Mouse (Mus musculus) limb, embryonic 12.5 days (tissue): ENCODE results near the gene BC035947. TPM values are rescaled to one million over a fixed set of nuclear protein-coding genes. Genes with fewer than 3 reads are reported as not detected.
"Not testable (repeated sequence)": the region's sequence is repeated elsewhere in the genome, so short reads cannot be mapped to it uniquely, and the experiment has no call there.

Source experiments
- ATAC-seq: fragments of 200-750 bp; cut with Nextera tagmentation; 2 replicates; pipeline ENCODE4 v1.8.0; 2017; ENCODE audit warnings: low read depth, moderate TSS enrichment; ENCODE audit not compliant: insufficient number of reproducible peaks, insufficient read depth, low FRiP score, low TSS enrichment
- H3K27ac ChIP-seq: fragments of 300-500 bp; sonication (generic); 2 replicates; pipeline ENCODE4 v1.5.1; 2016; ENCODE audit warnings: mild to moderate bottlenecking, moderate library complexity
- H3K27me3 ChIP-seq: fragments of 300-500 bp; sonication (generic); 2 replicates; pipeline ENCODE4 v1.6.1; 2016; ENCODE audit warnings: mild to moderate bottlenecking, moderate library complexity
- H3K36me3 ChIP-seq: fragments of 300-500 bp; sonication (generic); 2 replicates; pipeline ENCODE4 v1.6.1; 2016; ENCODE audit warnings: mild to moderate bottlenecking, moderate library complexity
- H3K4me1 ChIP-seq: fragments of 300-500 bp; sonication (generic); replicated peaks from 2 replicates; pipeline ENCODE4 v1.6.1; 2016
- H3K4me2 ChIP-seq: fragments of 300-500 bp; sonication (generic); 2 replicates; pipeline ENCODE4 v1.6.1; 2016; ENCODE audit warnings: mild to moderate bottlenecking, moderate library complexity
- H3K4me3 ChIP-seq: fragments of 300-500 bp; sonication (generic); replicated peaks from 2 replicates; pipeline ENCODE4 v1.5.1; 2016; ENCODE audit warnings: mild to moderate bottlenecking
- H3K9ac ChIP-seq: fragments of 300-500 bp; sonication (generic); replicated peaks from 2 replicates; pipeline ENCODE4 v1.6.1; 2016; ENCODE audit warnings: mild to moderate bottlenecking, moderate library complexity
- H3K9me3 ChIP-seq: fragments of 300-500 bp; sonication (generic); 2 replicates; pipeline ENCODE4 v1.6.1; 2016; ENCODE audit warnings: mild to moderate bottlenecking, moderate library complexity
- WGBS: fragments of 180-500 bp; shearing (Covaris S2); methylation state at CpG from one replicate; pipeline ENCODE4 v1.1.7; 2016; 5-methylcytosine and 5-hydroxymethylcytosine counted together
- polyA plus RNA-seq: library from polyadenylated mRNA; unstranded; fragments of >200 nt; fragmentation: Nextera tagmentation; extraction: Ambion mirVana; gene quantifications from 2 replicates; pipeline ENCODE4 v1.2.1, GENCODE M21; 2016

The BC035947 gene
- 0.42 and 0.43 TPM in 2 replicates for polyA plus RNA-seq

DNA sequence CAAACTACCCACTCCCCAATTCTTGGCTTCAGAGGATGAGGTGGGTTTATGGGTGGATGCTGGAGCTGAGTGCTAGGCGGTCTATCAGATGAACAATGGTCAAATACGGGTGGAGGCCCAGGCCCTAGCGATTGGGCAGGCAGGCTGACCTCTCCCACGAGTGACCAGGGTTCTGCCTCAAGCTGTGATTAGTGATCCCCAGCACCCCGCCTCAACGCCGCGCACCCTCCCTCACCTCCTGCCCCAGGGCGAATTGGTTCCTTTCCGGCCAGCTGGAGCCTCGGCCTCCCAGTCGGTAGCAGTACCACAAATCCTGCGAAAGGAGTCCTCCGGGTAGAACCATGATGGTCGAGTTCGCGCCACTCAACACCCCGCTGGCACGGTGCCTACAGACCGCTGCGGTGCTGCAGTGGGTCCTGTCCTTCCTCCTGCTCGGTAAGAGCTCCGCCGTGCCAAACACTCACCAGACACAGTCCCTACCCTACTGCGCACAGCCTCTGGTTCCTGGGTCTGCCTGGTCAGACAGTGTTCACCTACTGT lies at the start of gene BC035947:
BC035947 (minus strand) TSS at position 538 of the 540 bp plus-strand sequence.
- Histone ChIP-seq H3K27me3 (peaks cover 11% of the 10 kb centered on the region), H3K27ac (no peak within 1 kb of the TSS), H3K36me3 (no peaks in the 10 kb centered on the region), H3K4me1 (no peaks in the 10 kb centered on the region; the same call in 1 of the 2 replicates), H3K9me3 (no peaks in the 10 kb centered on the region), H3K9ac (peak within 1 kb of the TSS; percentile 44), H3K4me3 (peak within 1 kb of the TSS; percentile 34), H3K4me2 (peak within 1 kb of the TSS; percentile 62)
- ATAC-seq, result peak; percentile 37; the same call in 1 of the 2 replicates
- 3% methylated on average over 25 of the region's 25 CpGs for WGBS

DNA sequence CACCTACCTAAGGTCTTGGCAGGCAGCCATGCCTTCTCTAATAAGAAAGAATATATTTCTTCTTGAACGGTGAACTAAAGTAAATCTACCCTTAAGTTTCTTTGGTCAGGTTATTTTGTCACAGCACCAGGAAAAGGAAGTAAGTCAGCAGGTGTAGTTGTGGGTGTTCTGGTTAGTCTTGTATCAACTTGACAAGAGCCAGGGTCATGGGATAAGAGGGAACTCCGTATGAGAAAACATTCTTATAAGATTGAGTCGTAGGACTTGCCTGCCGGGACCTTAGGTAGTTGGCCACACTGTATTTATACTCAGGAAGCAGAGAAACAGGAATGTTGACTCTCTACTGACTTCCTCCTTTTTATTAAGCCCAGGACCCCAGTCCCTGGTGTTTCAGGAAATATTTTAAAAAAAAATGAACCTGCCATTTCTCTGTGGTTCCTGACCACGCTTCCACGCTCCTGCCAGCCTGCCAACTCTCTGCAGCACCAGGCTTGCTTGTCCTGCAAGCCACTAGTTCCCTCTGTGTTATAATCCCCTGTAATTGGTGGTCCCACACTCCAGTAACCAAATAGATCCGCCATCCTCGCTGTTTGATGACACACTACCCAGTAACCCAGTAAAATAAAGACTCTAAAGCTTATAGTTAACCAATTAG lies 42.2 kb upstream of the BC035947 start:
- no peak overlapping the region for H3K4me2 ChIP-seq
- no peak overlapping the region for H3K27ac ChIP-seq
- no peaks in the 10 kb centered on the region for H3K4me1 ChIP-seq
- no peak overlapping the region for H3K9ac ChIP-seq
- no peak overlapping the region for H3K4me3 ChIP-seq
- WGBS, result 64% methylated on average over 8 of the region's 8 CpGs
- no peaks in the 10 kb centered on the region for H3K27me3 ChIP-seq
- no peak for ATAC-seq
- peaks cover 9% of the 10 kb centered on the region; the same call in 1 of the 2 replicates for H3K9me3 ChIP-seq
- no peaks in the 10 kb centered on the region for H3K36me3 ChIP-seq

DNA sequence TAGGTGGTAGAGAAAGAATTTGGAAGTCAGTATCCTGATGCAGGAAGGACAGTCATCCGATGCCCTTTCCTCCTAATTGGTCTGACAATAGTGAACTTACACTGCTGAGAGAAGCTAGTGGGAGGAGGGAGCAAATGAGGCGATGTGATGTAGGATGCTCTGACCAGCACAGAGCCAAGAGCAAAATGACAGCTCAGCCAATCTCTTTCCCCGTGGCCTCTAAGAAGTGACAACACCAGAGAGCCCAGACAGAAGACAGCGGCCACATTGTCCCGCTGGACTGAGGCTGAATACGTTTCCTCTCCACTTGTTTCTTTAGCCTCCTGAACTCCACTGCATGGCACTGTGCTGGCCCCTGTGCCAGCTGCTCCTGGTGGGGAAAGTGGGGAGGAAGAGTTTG lies 37.0 kb upstream of the BC035947 start:
- Histone ChIP-seq H3K9ac (no peak overlapping the region), H3K4me3 (no peak overlapping the region), H3K4me1 (no peaks in the 10 kb centered on the region), H3K4me2 (no peak overlapping the region), H3K27ac (no peak overlapping the region), H3K36me3 (no peaks in the 10 kb centered on the region), H3K27me3 (no peaks in the 10 kb centered on the region), H3K9me3 (no peaks in the 10 kb centered on the region; the same call in 1 of the 2 replicates)
- no peak for ATAC-seq
- 66% methylated on average over 6 of the region's 6 CpGs for whole genome bisulfite sequencing

DNA sequence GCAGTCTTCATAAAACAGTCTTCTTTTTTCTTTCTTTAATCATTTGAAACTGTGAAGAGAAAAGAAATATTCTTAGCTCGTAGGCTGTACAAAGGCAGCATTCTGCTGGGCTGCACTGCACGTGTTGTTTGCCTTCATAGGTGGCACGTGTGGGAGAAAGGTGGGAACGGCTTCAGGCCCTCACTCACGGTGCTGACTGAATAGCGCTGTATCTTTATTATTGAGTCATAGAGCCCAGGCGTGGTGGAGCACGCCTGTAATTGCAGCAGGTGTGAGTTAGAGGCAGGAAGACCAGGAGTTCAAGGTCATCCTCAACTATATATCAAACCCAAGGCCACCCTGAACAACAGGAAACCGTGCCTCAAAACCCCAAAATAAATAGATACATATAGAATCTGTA lies 34.3 kb upstream of the BC035947 start:
- no peak overlapping the region for H3K9ac ChIP-seq
- H3K4me2 ChIP-seq, result no peak overlapping the region
- 71% methylated on average over 9 of the region's 9 CpGs for WGBS
- no peaks in the 10 kb centered on the region; the same call in 1 of the 2 replicates for H3K9me3 ChIP-seq
- H3K4me3 ChIP-seq, result no peak overlapping the region
- no peak for ATAC-seq
- no peak overlapping the region for H3K27ac ChIP-seq
- no peaks in the 10 kb centered on the region for H3K4me1 ChIP-seq
- H3K27me3 ChIP-seq, result no peaks in the 10 kb centered on the region
- no peaks in the 10 kb centered on the region for H3K36me3 ChIP-seq

DNA sequence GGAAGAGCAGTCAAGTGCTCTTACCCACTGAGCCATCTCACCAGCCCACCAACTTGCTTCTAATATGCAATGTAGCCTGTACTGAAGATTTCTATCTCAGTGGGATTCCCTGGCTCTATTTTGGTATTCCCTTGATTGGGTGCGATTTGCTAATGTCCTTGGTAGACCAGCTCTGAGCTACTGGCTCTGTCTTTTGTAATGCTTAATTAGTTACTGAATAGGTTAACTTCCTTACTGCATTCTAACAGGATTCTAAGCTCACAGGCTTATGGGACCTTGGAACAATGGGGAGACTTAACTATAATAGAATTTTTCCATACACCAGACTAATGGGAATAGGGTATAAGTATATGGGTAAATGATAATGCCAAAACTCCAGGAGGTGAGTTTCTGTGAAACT lies 31.7 kb upstream of the BC035947 start:
- H3K9ac ChIP-seq, H3K27ac ChIP-seq, H3K4me2 ChIP-seq, ATAC-seq, H3K9me3 ChIP-seq, H3K36me3 ChIP-seq, H3K27me3 ChIP-seq, H3K4me3 ChIP-seq: not testable (repeated sequence)
- WGBS, result 89% methylated on average over 1 of the region's 1 CpGs
- H3K4me1 ChIP-seq, result peaks cover 17% of the 10 kb centered on the region

DNA sequence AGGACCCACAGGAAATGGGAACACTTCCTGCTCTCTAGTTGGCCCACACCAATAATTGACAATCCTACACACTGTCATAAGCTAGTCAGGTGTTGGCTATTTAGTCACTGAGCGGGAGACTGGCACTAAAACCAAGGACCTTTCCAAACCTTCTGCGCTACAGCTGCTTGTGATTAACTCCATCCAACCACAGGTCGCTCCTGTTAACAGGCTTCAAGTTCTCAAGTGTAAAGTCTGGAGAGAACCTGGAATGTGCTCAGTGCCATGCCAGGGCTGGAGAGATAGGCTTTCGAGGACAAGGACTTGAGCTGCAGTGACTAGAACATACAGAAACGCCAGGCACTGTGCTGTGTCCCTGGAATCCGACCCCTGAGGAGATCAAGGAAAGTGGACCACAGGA lies 27.2 kb upstream of the BC035947 start:
- H3K36me3 ChIP-seq, result no peaks in the 10 kb centered on the region
- no peak overlapping the region; the same call in 1 of the 2 replicates for H3K4me2 ChIP-seq
- 0 out of 2 replicates have a peak, but pooled peaks have one; percentile 27 for ATAC-seq
- H3K4me1 ChIP-seq, result peaks cover 24% of the 10 kb centered on the region
- no peak overlapping the region for H3K4me3 ChIP-seq
- H3K9ac ChIP-seq, result no peak overlapping the region
- peak overlapping the region; percentile 50; the same call in 1 of the 2 replicates for H3K27ac ChIP-seq
- H3K9me3 ChIP-seq, result no peaks in the 10 kb centered on the region; the same call in 1 of the 2 replicates
- WGBS, result 23% methylated on average over 6 of the region's 6 CpGs
- H3K27me3 ChIP-seq, result no peaks in the 10 kb centered on the region

DNA sequence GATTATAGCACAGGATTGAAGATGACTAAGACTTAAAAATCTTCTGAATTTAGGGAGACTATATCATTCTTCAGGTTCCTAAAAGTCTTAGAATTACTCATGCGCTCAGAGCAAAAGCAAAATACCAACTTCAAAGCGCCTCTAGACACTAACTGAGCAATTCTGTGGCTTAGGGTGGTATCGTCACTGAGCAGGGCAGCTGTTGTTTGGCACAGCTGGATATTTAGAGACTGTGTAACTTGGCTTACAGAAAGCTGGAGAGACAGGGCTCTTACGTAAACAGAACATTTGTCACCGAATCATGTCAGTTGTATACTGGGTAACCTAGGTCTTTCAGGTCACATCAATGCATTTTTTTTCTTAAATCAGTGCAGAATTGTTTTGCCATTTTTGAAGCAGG lies 26.4 kb upstream of the BC035947 start:
- ATAC-seq, result no peak
- Histone ChIP-seq H3K36me3 (no peaks in the 10 kb centered on the region), H3K4me2 (no peak overlapping the region), H3K4me1 (peaks cover 24% of the 10 kb centered on the region), H3K27me3 (no peaks in the 10 kb centered on the region), H3K4me3 (no peak overlapping the region), H3K27ac (no peak overlapping the region), H3K9ac (no peak overlapping the region), H3K9me3 (no peaks in the 10 kb centered on the region)
- WGBS, result 64% methylated on average over 5 of the region's 5 CpGs

DNA sequence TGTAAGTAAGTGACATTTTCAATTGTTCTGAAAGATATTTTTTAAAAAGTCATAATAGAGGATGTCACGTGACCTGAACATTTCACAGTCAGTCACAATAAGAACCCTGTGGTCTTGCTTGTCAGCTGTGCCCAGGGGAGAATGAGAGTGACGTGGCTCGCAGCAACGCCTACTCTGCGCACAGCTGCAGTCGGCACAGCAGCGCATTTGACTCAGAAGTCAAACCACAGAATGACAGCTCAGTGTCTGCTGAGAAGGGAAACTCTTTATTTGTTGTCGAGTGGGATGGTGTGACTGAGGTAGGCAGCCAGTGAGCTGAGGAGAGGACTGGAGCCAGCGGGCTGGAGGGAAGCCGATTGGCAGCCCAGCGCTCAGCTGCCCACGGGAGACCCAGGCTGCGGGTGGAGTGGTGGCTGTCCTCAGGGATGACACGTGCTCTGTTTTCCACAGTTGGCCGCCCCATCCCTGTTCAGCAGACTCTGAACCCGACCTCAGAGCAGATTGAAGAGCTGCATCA lies 25.6 kb upstream of the BC035947 start:
- Histone ChIP-seq H3K27ac (peak overlapping the region; percentile 47; the same call in 1 of the 2 replicates), H3K4me1 (peaks cover 24% of the 10 kb centered on the region), H3K4me2 (peak overlapping the region; percentile 48), H3K4me3 (peak overlapping the region; percentile 22), H3K9me3 (no peaks in the 10 kb centered on the region), H3K9ac (no peak overlapping the region), H3K36me3 (no peaks in the 10 kb centered on the region), H3K27me3 (no peaks in the 10 kb centered on the region)
- 48% methylated on average over 16 of the region's 16 CpGs for WGBS
- no peak for ATAC-seq

DNA sequence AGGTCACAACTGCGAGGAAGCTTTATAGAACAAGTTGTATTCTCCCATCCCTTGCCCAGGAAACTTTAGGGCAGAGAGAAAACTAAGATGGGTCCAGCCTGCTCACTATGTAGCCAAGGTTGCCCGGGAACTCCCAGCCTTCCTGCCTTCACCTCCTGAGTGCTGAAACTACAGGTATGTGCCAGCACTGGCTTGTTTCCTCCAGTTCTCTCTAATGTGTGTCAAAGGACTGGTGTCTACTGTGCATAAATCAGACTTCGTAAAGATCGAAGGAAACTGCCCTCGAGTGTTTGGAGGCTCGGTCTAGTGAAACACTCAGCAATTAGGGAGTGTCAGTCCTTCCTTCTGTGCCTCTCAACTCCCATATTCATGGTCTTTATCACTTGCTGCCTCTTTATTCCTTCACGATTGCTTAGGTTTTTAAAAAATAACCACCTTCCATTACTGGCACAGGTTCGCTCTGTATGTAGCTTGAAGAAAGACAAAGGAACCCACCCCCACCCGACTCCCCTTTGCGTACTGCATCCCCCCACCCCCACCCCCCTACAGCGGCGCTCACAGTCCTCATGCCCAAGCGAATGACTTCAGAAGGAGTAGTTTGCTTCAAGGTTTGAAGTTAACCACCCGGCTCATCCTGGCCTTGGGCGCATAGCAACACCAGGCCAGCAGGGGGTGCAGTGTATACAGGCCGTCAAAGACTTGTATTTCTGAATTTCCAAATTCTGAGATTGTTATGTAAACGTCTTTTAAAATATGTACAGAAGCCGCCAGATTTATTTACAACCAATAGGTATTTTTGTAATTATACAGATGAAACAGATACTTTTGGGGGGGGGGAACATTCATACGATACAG lies 24.6 kb upstream of the BC035947 start:
- Histone ChIP-seq H3K4me1 (peaks cover 24% of the 10 kb centered on the region), H3K27me3 (no peaks in the 10 kb centered on the region), H3K4me2 (peak overlapping the region; percentile 23; the same call in 1 of the 2 replicates), H3K4me3 (no peak overlapping the region), H3K36me3 (no peaks in the 10 kb centered on the region), H3K9me3 (no peaks in the 10 kb centered on the region), H3K9ac (no peak overlapping the region), H3K27ac (no peak overlapping the region)
- WGBS, result 28% methylated on average over 19 of the region's 19 CpGs
- ATAC-seq, result no peak

DNA sequence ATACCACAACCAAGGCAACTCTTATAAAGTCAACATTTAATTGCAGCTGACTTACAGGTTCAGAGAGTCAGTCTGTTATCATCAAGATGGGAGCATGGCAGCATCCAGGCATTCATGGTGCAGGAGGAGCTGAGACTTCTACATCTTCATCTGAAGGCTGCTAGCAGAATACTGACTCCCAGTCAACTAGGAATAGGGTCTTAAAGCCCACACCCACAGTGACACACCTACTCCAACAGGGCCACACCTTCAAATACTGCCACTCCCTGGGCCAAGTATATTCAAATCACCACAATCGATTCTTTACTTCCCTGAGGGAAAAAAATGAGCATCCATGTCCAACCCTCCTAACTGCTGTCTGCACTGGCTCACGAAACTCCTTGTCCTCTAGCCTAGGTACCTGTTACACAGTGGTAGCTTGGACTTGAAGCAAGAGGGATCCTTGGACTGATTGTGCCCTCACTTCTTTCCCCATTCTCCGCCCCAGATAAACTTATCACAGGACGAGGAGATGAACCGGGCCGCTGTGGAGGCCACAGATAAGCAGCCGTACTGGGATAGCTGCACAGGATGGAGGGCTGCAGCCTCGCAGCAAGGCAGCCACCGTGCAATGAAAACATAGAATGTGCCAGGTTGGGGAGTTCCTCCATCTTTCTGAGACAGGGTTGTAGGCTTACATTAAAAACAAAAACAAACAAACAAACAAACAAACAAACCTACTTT lies 22.6 kb upstream of the BC035947 start:
- Histone ChIP-seq H3K27ac (no peak overlapping the region), H3K4me1 (peaks cover 16% of the 10 kb centered on the region), H3K27me3 (no peaks in the 10 kb centered on the region), H3K4me3 (no peak overlapping the region), H3K9me3 (no peaks in the 10 kb centered on the region), H3K9ac (no peak overlapping the region), H3K36me3 (no peaks in the 10 kb centered on the region), H3K4me2 (no peak overlapping the region)
- 91% methylated on average over 9 of the region's 9 CpGs for WGBS
- ATAC-seq, result no peak
